Mouse (Mus musculus) liver, adult (tissue): ENCODE measurements around the gene Dusp28.

ENCODE experiments used
- GATA4 ChIP-seq: IDR thresholded peaks from 2 replicates; pipeline ENCODE4 v1.6.1; 2014; ENCODE audit warnings: mild to moderate bottlenecking, low read length; ENCODE audit not compliant: insufficient replicate concordance

The Dusp28 gene

DNA sequence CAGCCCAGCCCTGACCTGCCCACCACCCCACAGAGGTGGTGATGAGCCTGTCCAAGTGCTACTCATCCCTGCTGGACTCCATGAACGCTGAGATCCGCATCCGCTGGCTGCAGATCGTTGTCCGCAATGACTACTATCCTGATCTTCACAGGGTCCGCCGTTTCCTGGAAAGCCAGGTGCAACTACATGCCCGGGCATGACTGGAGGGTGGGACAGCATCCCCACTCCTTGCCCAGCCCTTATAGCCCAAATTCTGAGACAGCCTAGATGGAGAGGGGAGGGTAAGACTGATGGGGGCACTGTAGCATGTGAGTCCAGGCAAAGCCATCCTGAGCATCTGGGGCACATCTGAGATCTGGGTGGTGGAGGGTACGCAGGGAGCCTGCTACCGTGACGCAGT is 12.4 kb downstream of the Dusp28 start:
- TF ChIP-seq GATA4: no peak

DNA sequence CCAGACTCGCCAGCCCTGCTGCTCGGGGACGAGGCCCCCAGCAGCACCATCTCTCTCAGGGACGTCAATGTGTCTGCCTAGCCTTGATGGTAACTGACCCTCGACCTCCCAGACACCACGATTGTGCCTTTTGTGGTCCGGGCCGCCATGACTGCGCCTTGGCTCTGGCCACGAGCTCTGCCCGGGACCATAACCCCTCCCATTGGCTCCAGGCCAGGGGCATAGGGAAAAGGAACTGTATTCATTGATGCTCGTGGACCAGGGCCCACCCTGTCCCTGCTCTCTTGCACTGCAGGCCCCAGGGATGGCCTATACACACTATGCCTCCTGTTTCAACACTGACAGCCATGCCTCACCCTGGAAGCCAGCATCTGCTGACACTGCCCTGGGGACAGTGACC is 13.0 kb downstream of the Dusp28 start:
- no peak for TF ChIP-seq GATA4

DNA sequence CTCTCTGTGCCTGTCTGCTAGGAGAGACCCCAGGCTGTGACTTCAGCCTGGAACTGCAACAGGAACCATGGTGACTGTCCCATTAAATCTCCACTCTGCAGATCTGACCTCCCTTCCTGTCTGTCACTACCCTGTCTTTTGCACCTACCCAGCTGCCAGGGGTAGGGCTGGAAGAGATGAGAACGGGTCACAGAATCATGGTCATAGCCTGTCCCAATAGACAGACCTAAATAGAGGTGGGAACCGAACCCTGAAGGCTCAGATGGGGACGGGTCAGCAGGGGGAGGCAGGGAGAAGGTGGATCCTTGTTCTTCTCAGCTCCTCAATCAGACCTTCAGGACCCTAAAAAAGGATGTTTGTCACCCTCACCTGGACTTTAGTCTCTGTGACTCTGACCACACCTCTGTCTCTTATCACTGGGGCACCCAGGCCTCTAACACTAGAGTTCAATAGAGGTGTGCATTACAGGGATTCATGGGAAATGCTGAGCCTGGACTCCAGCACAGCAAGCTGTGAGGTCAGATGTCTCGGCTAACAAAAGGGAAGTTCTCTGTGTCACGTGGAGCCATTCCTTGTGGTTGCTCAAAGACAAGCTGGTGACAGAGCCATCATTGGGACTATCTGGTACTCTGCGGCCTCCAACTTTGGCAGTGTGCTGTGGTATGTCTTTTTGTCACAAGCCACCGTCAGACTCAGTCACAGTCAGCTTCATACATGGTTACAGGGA is 13.9 kb downstream of the Dusp28 start:
- no peak for TF ChIP-seq GATA4

DNA sequence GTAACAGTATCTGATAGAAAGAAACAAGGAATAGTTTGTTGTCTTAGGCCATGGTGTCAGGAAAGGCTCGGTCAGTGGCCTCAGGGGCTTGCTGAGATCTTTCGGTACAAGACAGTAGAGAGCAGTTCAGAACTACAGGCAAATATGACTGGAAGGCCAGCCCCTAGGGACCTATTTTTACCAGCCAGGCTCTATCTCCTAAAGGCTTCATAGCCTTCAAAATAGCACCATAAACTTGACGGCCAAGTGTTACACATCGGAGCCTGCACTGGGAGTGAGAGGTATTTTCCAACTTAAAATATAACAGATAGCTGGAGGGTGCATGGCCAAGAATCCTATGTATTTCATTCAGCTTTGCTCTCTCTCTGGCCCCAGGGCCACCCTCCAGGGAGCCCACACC is 14.7 kb downstream of the Dusp28 start:
- no peak for TF ChIP-seq GATA4

DNA sequence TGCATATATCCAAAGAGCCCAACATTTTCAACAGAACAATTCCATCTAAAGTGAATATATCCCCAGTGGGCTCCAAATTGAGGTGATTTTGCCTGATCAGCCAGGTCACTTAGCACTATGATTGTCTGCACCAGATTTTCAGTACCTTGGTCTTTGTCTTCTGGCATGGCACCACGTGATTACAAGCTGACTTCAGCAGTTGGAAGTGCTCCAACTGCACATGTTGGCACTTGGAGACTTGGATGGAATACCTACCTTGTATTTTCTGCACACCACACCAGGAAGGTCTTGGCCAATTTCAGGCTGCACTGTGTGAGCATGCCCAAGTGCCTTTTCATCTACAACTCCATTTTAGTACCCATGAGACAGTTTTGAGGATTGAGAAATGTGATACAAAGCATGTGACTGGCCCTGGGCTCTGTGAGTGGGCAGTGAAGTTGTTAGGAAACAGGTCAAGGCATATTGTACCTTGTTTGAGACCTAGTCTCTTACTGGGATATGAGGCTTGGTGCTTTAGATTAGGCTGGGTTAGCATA is 23.5 kb downstream of the Dusp28 start:
- no peak for TF ChIP-seq GATA4

DNA sequence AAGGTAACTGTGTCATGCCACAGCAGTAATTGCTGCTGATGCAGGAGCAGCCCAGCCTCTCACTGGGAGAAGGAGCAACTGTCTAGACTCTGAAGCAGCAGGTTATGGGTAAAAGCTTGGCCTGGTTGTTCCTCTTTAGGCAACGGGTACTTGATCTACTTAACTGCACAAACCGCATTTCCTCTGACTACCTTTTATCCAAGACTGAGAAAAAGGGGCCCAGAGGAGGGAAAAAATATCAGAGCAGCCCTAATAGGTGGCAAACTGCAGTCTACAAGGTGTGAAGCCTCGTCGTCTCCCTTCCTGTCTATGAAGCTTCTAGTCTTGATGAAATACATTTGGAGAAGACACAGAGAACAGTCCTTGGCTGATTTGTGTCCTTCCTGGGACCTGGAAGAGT is 26.8 kb downstream of the Dusp28 start:
- TF ChIP-seq GATA4: no peak

DNA sequence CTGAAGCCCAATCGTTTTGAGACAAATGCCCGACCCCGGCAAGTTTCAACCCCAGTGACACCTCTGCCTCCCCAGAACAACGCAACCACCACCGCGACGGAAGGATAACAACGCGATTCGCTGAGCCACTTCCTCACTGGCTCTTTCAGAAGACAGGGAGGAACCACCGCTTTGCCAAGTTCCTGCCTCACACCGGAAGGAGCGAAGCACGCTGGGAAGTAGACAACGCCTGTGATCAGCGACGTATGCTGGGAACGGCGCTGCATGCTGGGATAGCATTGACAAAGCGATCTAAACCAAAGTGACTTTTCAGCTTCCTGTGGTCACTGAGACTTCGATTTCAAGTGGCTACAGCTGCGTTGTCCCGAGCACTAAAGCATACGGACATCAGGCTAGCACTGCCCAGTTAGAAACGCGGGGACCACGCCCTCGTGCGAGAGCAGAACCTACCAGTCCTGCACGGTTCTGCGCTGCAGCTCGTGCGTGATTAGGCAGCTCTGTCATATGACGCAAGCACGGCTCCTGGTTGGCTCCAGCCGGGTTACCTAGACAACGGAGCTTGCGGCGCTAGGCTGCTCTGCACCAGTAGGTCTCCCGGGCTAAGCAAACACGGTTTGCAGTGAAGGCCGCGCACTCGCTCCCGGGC is 27.5 kb downstream of the Dusp28 start, which contains the start of gene Capn10:
TSS of gene Capn10 (plus strand) at position 195 of the 646 bp plus-strand sequence.
- TF ChIP-seq GATA4: peak; percentile 3; the same call in 1 of the 2 replicates

DNA sequence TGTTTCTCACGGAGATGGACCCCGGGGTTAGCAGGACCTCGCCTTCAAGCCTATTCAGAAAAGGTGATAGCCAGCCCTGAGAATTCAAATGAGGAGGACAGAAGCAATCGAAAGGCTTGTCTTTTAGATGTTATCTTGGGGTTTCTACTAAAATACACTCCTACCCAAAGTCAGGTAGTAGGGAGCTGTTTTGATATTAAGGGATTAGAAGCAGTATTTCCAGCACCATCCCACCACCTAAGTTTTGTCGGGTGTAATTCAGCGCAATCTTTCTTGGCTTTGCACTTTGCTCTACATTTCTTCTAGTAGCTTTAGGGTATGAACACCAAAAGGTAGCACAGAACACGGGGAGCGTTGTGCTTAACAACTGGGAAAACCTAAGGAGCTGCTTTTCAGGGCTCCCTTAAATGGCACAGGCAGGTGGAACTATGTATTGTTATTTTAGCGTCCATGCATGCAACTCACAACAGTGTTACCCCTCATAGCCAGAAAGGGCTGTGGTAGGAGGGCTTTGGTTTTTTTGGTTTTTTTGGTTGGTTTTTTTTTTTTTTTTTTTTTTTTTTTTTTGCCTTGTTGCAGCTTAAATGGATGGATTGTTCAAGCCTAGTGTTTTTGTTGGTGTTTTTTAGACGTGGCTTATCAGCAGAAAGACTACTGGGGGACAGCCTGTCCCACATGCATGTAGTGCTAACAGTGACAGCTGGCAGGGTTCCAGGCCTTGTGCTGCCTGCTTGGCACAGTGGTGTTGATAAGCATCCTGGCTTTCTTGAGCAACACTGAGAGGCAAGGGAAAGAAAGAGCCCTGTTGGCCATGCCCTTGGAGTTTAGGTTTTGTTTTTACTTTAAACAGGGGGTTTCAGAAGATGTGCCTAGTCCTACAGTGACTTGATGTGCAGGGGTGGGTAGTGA is 28.5 kb downstream of the Dusp28 start:
- no peak for TF ChIP-seq GATA4

DNA sequence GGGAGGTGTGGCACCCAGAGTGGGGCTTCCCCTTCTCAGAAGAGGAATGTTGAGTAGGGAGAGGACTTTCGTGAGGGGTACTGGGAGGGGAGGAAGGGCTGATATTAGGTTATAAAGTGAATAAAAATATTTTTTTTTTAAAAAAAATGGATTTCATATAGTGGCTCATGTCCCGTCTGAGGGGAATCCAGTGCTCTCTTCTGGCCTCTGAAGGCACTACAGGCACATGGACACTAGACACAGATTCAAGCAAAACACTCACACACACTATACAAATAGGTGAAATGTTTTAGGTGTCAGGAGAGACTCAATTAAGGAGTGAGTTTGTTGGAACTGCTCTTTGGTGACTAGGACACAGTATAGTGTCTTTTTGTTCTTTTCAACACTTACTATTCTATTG is 29.2 kb downstream of the Dusp28 start:
- TF ChIP-seq GATA4: no peak

DNA sequence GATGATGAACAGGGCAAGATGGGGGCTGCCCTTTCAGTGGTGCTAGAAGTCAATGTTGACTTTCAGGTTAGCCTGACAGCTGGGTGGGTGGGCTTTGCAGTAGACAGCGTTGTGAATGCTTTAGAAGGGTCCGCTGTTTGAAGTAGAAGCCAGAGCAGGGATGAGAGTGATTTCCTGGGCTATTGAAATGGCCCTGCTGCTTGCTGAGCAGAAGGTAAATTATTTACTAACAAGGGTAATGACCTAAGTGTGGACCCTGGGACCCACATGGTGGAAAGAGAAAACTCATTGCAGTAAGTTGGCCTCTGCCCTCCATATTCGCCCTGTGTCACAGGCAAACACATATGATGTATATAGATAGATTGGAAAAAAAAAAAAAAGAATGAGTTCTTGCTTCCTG is 29.7 kb downstream of the Dusp28 start:
- TF ChIP-seq GATA4: no peak

DNA sequence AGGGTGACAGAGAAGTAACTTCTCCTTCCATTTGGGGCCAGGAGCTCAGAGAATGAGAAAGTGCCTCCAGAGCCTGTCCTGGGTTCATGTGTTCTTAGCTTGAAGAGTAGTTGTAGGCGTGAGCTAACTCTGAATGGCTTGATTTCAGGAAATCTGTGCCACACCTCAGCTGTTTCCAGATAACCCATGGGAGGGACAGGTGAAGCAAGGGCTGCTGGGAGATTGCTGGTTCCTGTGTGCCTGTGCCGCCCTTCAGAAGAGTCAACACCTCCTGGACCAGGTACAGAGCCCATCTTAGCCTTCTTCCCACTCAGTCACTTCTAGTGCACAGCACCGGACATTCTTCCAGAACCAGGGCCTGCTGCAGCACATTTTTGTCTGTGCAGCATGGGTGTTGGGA is 31.0 kb downstream of the Dusp28 start:
- TF ChIP-seq GATA4: no peak

DNA sequence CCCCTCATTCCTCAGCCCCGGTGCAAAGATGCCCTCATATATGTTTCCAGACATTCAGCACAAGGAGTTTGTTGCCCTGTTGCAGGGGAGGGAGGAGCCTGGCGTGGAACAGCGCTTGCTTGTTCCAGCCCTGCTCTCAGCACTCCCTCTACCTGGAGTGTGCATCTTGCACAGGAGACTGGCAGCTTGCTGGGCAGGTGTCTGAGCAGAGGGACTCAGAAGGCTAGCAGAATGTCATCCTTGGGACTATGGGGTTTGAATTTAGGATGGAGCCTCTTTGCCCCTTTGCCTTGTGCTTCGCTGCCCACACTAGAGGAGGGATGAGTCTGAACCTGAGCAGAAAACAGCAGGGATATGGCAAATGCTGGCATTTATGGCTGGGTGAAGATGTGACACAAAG is 33.0 kb downstream of the Dusp28 start:
- no peak for TF ChIP-seq GATA4

DNA sequence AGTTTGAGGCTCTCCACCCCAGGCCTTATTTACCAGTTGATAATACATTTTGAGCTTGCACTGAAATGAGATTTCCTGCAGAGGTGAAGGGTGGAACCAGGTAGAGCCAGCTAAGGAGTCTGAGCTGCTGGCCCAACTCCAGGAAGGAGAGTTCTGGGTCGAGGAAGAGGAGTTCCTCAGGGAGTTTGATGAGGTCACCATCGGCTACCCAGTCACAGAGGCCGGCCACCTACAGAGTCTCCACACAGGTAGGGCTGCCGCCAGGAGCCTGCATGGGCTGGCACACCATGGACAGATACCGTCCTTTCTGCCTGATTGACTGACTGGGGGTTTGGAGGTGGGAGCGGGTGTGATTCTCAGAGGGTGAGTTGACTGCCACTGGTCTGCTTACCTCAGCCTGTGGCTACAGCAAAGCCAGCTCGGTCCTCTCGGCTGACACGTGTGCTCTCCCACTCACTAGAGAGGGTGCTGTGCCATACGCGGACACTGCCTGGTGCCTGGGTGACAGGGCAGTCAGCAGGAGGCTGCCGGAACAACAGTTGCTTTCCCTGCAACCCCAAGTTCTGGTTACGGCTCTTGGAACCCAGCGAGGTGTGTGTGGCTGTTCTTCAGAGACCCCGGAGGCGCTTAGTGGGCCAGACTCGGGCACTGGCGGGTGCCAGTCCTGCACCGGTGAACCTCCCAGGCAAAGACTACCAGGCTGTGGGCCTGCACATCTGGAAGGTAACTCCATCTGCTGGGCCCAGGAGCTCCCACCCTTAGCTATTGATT is 36.6 kb downstream of the Dusp28 start:
- TF ChIP-seq GATA4: no peak

DNA sequence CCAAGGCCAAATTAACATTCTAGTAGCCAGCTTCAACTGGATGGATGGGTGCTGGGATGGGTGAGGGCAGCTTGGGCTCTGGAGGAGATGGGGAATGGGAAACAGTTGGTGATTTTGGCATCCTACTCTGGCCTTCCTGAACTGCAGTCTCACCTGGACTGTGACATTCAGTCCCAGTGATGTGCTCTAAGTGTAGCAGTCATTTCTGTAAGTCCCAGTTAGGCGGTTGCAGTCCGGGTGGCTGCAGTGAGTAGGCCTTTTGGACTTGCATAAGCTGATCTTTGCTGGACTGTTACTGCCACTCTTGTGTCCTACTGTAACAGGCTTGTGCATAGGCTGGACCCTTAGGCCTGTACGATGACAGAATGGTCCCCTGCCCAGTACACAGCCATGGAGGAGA is 41.2 kb downstream of the Dusp28 start:
- no peak for TF ChIP-seq GATA4

DNA sequence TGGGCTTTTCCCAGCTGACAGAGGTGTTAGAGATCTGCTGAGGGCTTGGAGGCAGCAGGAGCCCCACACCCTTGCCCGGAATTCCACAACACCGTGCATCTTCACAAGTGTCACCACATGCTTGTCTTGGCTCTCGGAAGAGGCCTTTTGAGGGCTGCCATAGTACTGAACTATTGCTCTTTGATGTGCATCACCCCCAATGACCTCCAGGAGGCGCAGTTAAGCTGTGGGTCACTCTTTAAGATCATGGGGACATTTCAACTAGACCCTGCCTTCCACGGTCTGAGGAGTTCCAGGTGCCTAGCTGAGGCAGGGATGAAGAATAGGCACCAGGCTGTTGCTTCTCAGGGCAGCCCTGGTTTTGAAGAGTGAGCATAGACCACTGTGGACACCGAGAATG is 42.6 kb downstream of the Dusp28 start:
- no peak for TF ChIP-seq GATA4
